Mouse (Mus musculus) forebrain, embryonic 14.5 days (tissue): ENCODE measurements at regions not wholly inside any gene's neighbourhood (a gene's known extent, or its start where the extent isn't known, plus 50 kb on each side); places are given as distances from the start of the nearest gene placed in this dataset.

ENCODE experiments used
- ATAC-seq: fragments of 200-750 bp; cut with Nextera tagmentation; 2 replicates; pipeline ENCODE4 v1.8.0; 2017; ENCODE audit warnings: mild to moderate bottlenecking, moderate library complexity
- DNase-seq: peaks from one replicate; pipeline ENCODE4 v3.0.0-alpha.2; 2015; ENCODE audit warnings: low spot score
- H3K27ac ChIP-seq: fragments of 300-500 bp; sonication (generic); 2 replicates; pipeline ENCODE4 v1.5.1; 2014; ENCODE audit warnings: low read depth, mild to moderate bottlenecking, control low read depth, low read length, moderate library complexity
- H3K27me3 ChIP-seq: fragments of 300-500 bp; sonication (generic); replicated peaks from 2 replicates; pipeline ENCODE4 v1.6.1; 2014; ENCODE audit warnings: low read length, control low read depth, mixed read lengths; ENCODE audit not compliant: control insufficient read depth, insufficient read depth
- H3K36me3 ChIP-seq: fragments of 300-500 bp; sonication (generic); 2 replicates; pipeline ENCODE4 v1.6.1; 2014; ENCODE audit warnings: low read length, control low read depth; ENCODE audit not compliant: control insufficient read depth, insufficient read depth
- H3K4me1 ChIP-seq: fragments of 300-500 bp; sonication (generic); 2 replicates; pipeline ENCODE4 v1.6.1; 2014; ENCODE audit warnings: antibody characterized with exemption, low read length, control low read depth; ENCODE audit not compliant: control insufficient read depth, insufficient read depth
- H3K4me2 ChIP-seq: fragments of 300-500 bp; sonication (generic); 2 replicates; pipeline ENCODE4 v1.6.1; 2014; ENCODE audit warnings: mild to moderate bottlenecking, control low read depth, low read length
- H3K4me3 ChIP-seq: fragments of 300-500 bp; sonication (generic); 2 replicates; pipeline ENCODE4 v1.5.1; 2014; ENCODE audit warnings: low read depth, low read length, control low read depth
- H3K9ac ChIP-seq: fragments of 300-500 bp; sonication (generic); 2 replicates; pipeline ENCODE4 v1.6.1; 2014; ENCODE audit warnings: mild to moderate bottlenecking, low read length, control low read depth, moderate library complexity
- H3K9me3 ChIP-seq: fragments of 300-500 bp; sonication (generic); replicated peaks from 2 replicates; pipeline ENCODE4 v1.6.1; 2016; ENCODE audit warnings: low read length, control low read depth, mixed read lengths; ENCODE audit not compliant: control insufficient read depth
- whole genome bisulfite sequencing: fragments of 180-500 bp; shearing (Covaris S2); extraction: QIAGEN DNeasy Blood & Tissue Kit; methylation state at CpG from one replicate; pipeline ENCODE4 v1.1.7; 2014; 5-methylcytosine and 5-hydroxymethylcytosine counted together

GRCm38 (mm10) chr15:32009818-32010217 lies 167.3 kb upstream of the Tas2r119 start:
- Histone ChIP-seq H3K4me3 (no peak overlapping the region), H3K27ac (no peak overlapping the region), H3K27me3 (no peaks in the 10 kb centered on the region), H3K9me3 (no peaks in the 10 kb centered on the region), H3K4me2 (no peak overlapping the region), H3K36me3 (no peaks in the 10 kb centered on the region), H3K4me1 (no peaks in the 10 kb centered on the region), H3K9ac (no peak overlapping the region)
- 87% methylated on average over 3 of the region's 3 CpGs for WGBS
- no peak for ATAC-seq
- no peak for DNase-seq

GRCm38 (mm10) chr15:32012044-32012443 lies 165.0 kb upstream of the Tas2r119 start:
- H3K4me2 ChIP-seq: no peak overlapping the region
- no peak overlapping the region for H3K4me3 ChIP-seq
- no peak overlapping the region for H3K9ac ChIP-seq
- DNase-seq: peak; percentile 49
- 58% methylated on average over 2 of the region's 2 CpGs for WGBS
- no peaks in the 10 kb centered on the region for H3K27me3 ChIP-seq
- H3K4me1 ChIP-seq: no peaks in the 10 kb centered on the region
- H3K36me3 ChIP-seq: no peaks in the 10 kb centered on the region
- H3K27ac ChIP-seq: no peak overlapping the region
- 0 out of 2 replicates have a peak, but pooled peaks have one; percentile 40 for ATAC-seq
- no peaks in the 10 kb centered on the region for H3K9me3 ChIP-seq

DNA sequence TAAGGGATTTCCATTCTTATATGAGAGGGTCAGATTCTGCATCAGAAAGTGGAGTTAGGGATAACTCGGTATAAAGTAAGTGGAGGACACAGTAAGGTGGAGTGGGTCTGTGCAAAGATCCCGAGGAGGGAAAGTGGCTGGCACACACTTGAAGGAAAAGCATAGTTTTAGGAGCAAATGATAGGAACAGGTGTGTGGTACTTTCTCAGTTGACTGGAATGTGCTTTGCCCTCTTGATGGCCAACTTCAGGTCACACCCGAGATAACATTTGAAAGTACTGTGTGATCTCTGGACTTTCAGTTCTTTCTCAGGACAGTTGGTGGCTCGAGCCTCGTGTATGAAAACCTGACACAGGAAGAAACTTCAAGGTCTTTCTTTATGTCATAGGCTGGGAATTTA lies 164.3 kb upstream of the Tas2r119 start:
- Histone ChIP-seq H3K4me3 (no peak overlapping the region), H3K9me3 (no peaks in the 10 kb centered on the region), H3K27me3 (no peaks in the 10 kb centered on the region), H3K4me2 (no peak overlapping the region), H3K27ac (no peak overlapping the region), H3K36me3 (no peaks in the 10 kb centered on the region), H3K4me1 (no peaks in the 10 kb centered on the region), H3K9ac (no peak overlapping the region)
- no peak for ATAC-seq
- 87% methylated on average over 5 of the region's 5 CpGs for WGBS
- no peak for DNase-seq

- Histone ChIP-seq H3K4me3 (no peak overlapping the region), H3K9me3 (no peaks in the 10 kb centered on the region), H3K4me1 (no peaks in the 10 kb centered on the region), H3K4me2 (no peak overlapping the region), H3K36me3 (no peaks in the 10 kb centered on the region), H3K9ac (no peak overlapping the region), H3K27me3 (no peaks in the 10 kb centered on the region), H3K27ac (no peak overlapping the region)
- ATAC-seq (no peak), DNase-seq (no peak)
- 79% methylated on average over 4 of the region's 4 CpGs for WGBS
These were observed 161.9 kb upstream of the Tas2r119 start for GRCm38 (mm10) chr15:32015169-32015568.

GRCm38 (mm10) chr15:32020323-32021008 lies 156.6 kb upstream of the Tas2r119 start:
- DNase-seq (peak; percentile 17), ATAC-seq (no peak)
- Histone ChIP-seq H3K9ac (no peak overlapping the region), H3K4me1 (no peaks in the 10 kb centered on the region), H3K4me2 (no peak overlapping the region), H3K36me3 (no peaks in the 10 kb centered on the region), H3K27ac (no peak overlapping the region), H3K4me3 (no peak overlapping the region), H3K9me3 (no peaks in the 10 kb centered on the region), H3K27me3 (no peaks in the 10 kb centered on the region)
- WGBS: 55% methylated on average over 6 of the region's 6 CpGs

DNA sequence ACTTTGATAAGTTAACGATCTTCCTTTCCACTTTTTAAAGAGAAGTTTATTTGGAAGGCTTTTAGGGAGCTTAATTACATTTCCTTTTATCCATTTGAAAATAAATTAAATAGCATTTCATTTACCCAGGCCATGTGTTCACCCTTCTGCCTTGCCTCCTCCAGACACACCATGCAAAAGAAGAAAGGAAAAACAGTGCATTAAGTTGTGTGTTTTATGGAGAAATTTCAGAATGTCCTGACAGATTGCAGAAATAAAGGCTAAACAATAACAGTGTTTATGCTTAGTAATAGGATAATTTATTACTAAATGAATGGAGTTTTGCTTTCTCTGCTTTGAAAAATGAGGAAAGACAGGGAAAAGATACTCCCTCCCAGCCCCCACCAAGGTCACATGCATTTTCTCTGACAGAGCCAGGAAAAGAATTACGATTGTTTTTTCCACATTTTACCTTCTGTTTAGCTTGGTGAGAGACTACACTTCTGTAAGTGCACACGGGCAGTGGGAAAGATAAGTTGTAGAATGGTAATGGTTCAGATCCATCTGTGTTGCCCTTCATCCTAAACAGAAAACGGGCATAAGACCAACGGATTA lies 156.0 kb upstream of the Tas2r119 start:
- no peak overlapping the region for H3K4me3 ChIP-seq
- H3K4me1 ChIP-seq: no peaks in the 10 kb centered on the region
- H3K36me3 ChIP-seq: no peaks in the 10 kb centered on the region
- 75% methylated on average over 5 of the region's 5 CpGs for WGBS
- no peaks in the 10 kb centered on the region for H3K9me3 ChIP-seq
- no peak overlapping the region for H3K4me2 ChIP-seq
- ATAC-seq (no peak), DNase-seq (no peak)
- no peak overlapping the region for H3K9ac ChIP-seq
- H3K27me3 ChIP-seq: no peaks in the 10 kb centered on the region
- no peak overlapping the region for H3K27ac ChIP-seq

- WGBS: 56% methylated on average over 1 of the region's 1 CpGs
- H3K27ac ChIP-seq: no peak overlapping the region
- no peak overlapping the region for H3K9ac ChIP-seq
- no peak overlapping the region for H3K4me3 ChIP-seq
- no peaks in the 10 kb centered on the region for H3K27me3 ChIP-seq
- H3K9me3 ChIP-seq: no peaks in the 10 kb centered on the region
- DNase-seq (no peak), ATAC-seq (no peak)
- H3K36me3 ChIP-seq: no peaks in the 10 kb centered on the region
- no peak overlapping the region for H3K4me2 ChIP-seq
- H3K4me1 ChIP-seq: peaks cover 9% of the 10 kb centered on the region
These were observed 143.0 kb upstream of the Tas2r119 start for GRCm38 (mm10) chr15:32034091-32034490.

DNA sequence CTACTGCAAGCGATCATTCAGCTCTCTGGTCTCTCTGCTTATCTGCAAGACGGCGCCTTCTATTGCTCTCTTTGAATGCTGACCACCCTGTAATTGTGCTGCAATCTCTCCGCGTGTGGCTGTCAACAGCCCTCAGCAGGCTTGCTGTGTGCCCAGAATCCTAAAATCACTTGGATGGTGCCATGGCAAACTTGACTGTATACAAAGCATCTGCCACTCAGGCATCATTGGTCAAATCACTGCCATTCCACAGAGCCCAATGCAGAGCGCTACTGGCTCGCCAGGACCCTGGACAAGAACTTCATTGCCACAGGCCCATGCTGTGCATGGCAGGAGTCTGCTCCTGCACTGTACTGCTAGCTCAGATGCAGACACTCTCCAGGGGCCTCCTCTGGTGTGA lies 142.3 kb upstream of the Tas2r119 start:
- ATAC-seq: peak; percentile 90
- H3K27ac ChIP-seq: no peak overlapping the region
- no peaks in the 10 kb centered on the region for H3K27me3 ChIP-seq
- H3K9ac ChIP-seq: no peak overlapping the region
- DNase-seq: peak; percentile 74
- no peaks in the 10 kb centered on the region for H3K9me3 ChIP-seq
- H3K36me3 ChIP-seq: no peaks in the 10 kb centered on the region
- no peak overlapping the region for H3K4me3 ChIP-seq
- WGBS: 23% methylated on average over 7 of the region's 7 CpGs
- H3K4me1 ChIP-seq: peaks cover 9% of the 10 kb centered on the region
- H3K4me2 ChIP-seq: no peak overlapping the region; the same call in 1 of the 2 replicates

GRCm38 (mm10) chr15:32041764-32042163 lies 135.3 kb upstream of the Tas2r119 start:
- no peak overlapping the region for H3K4me2 ChIP-seq
- no peak for DNase-seq
- no peak overlapping the region for H3K4me3 ChIP-seq
- H3K9me3 ChIP-seq: no peaks in the 10 kb centered on the region
- H3K27me3 ChIP-seq: no peaks in the 10 kb centered on the region
- no peaks in the 10 kb centered on the region for H3K36me3 ChIP-seq
- no peak overlapping the region for H3K9ac ChIP-seq
- WGBS: 79% methylated on average over 6 of the region's 6 CpGs
- no peaks in the 10 kb centered on the region for H3K4me1 ChIP-seq
- no peak overlapping the region for H3K27ac ChIP-seq
- no peak for ATAC-seq
